Mouse (Mus musculus) hindbrain, embryonic 11.5 days (tissue): Measurements from ENCODE around the gene Spdya. TPM values are rescaled to one million over a fixed set of nuclear protein-coding genes. Genes with fewer than 3 reads are reported as not detected.
"Not testable (repeated sequence)": the region's sequence is repeated elsewhere in the genome, so short reads cannot be mapped to it uniquely, and the experiment has no call there.

Experiments
- ATAC-seq: fragments of 200-750 bp; cut with Nextera tagmentation; 2 replicates; pipeline ENCODE4 v1.8.0; 2017; ENCODE audit warnings: mild to moderate bottlenecking, moderate TSS enrichment, moderate library complexity; ENCODE audit not compliant: low FRiP score
- DNase-seq: peaks from one replicate; pipeline ENCODE4 v3.0.0-alpha.2; 2015; ENCODE audit warnings: low spot score
- H3K27ac ChIP-seq: fragments of 300-500 bp; sonication (generic); 2 replicates; pipeline ENCODE4 v1.5.1; 2014; ENCODE audit warnings: mild to moderate bottlenecking, low read depth, low read length
- H3K27me3 ChIP-seq: fragments of 300-500 bp; sonication (generic); 2 replicates; pipeline ENCODE4 v1.6.1; 2014; ENCODE audit warnings: mild to moderate bottlenecking, low read length, moderate library complexity, mixed read lengths; ENCODE audit not compliant: control insufficient read depth, insufficient read depth
- H3K36me3 ChIP-seq: fragments of 300-500 bp; sonication (generic); 2 replicates; pipeline ENCODE4 v1.6.1; 2014; ENCODE audit warnings: mild to moderate bottlenecking, low read length, moderate library complexity, mixed read lengths; ENCODE audit not compliant: control insufficient read depth, insufficient read depth
- H3K4me1 ChIP-seq: fragments of 300-500 bp; sonication (generic); replicated peaks from 2 replicates; pipeline ENCODE4 v1.6.1; 2014; ENCODE audit warnings: low read length, mixed read lengths; ENCODE audit not compliant: control insufficient read depth, insufficient read depth
- H3K4me2 ChIP-seq: fragments of 300-500 bp; sonication (generic); replicated peaks from 2 replicates; pipeline ENCODE4 v1.6.1; 2014; ENCODE audit warnings: mild to moderate bottlenecking, low read depth, low read length
- H3K4me3 ChIP-seq: fragments of 300-500 bp; sonication (generic); 2 replicates; pipeline ENCODE4 v1.5.1; 2014; ENCODE audit warnings: low read depth, low read length
- H3K9ac ChIP-seq: fragments of 300-500 bp; sonication (generic); 2 replicates; pipeline ENCODE4 v1.6.1; 2014; ENCODE audit warnings: low read depth, low read length
- H3K9me3 ChIP-seq: fragments of 300-500 bp; sonication (generic); 2 replicates; pipeline ENCODE4 v1.6.1; 2016; ENCODE audit warnings: low read length; ENCODE audit not compliant: control insufficient read depth
- WGBS: fragments of 180-500 bp; shearing (Covaris S2); extraction: QIAGEN DNeasy Blood & Tissue Kit; methylation state at CpG from one replicate; pipeline ENCODE4 v1.1.7; 2014; 5-methylcytosine and 5-hydroxymethylcytosine counted together
- polyA plus RNA-seq: library from polyadenylated mRNA; unstranded; fragments of >200 nt; fragmentation: Nextera tagmentation; extraction: Ambion mirVana; gene quantifications from 2 replicates; pipeline ENCODE4 v1.2.1, GENCODE M21; 2014

Gene Spdya
- polyA plus RNA-seq, 1 experiment from 2014 or later = 1.0 TPM

DNA sequence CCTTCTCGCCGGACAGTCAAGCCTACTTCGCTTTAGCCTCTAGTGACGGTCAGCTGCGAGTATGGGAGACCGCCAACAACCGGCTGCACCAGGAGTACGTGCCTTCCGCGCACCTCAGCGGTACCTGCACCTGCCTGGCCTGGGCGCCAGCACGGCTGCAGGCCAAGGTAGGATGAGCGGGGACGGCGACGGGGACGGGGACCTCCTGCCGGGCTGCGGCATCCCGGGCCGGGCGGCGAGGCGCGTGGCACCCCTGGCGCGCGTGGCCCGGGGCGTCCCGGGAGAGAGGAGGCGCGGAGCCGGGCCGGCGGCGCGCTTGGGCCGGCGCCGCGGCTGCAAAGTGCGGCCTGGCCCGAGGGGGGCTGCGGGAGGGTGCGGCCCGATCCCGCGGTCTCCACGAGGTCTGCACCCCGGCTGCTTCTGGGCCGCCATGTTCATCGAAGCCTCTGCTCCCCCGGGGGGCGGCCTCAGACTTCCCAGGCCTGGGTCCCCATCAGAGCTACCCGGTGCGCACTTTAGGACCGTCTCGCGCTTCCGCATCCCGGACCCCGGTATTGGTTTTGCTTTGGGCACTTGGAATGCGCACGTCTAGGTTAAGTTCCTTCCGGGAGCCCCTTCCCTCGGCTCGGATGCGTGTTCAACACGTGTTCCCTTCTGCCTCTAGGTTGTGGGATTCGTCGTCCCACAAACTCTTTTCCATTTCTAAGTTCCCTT lies 64.6 kb downstream of the Spdya start:
- peak overlapping the region; percentile 95 for H3K9ac ChIP-seq
- no peaks in the 10 kb centered on the region for H3K27me3 ChIP-seq
- under 1% methylated on average over 61 of the region's 73 CpGs for WGBS
- peak overlapping the region; percentile 71 for H3K27ac ChIP-seq
- no peaks in the 10 kb centered on the region for H3K36me3 ChIP-seq
- ATAC-seq (peak; percentile 84), DNase-seq (peak; percentile 57)
- peak overlapping the region; percentile 98 for H3K4me3 ChIP-seq
- no peaks in the 10 kb centered on the region for H3K4me1 ChIP-seq
- H3K4me2 ChIP-seq = peak overlapping the region; percentile 76
- H3K9me3 ChIP-seq = no peaks in the 10 kb centered on the region

DNA sequence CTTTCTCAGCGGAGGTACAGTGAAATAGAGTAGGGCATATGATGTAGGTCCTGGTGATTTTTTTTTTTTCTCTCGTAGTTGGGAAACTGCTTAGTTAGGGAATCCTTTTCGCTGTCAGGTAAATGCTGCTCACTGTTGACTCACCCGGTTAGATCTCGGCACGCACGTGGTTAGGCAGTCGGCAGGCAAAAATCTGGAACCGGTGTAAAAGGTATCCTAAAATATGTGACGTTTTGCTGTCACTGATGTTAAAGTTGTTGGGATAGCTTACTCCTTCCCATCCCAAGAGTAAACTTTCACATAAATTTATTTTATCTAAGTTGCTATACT lies 65.1 kb downstream of the Spdya start:
- peak overlapping the region; percentile 95 for H3K9ac ChIP-seq
- no peaks in the 10 kb centered on the region for H3K36me3 ChIP-seq
- peak overlapping the region; percentile 98 for H3K4me3 ChIP-seq
- H3K27me3 ChIP-seq = no peaks in the 10 kb centered on the region
- no peaks in the 10 kb centered on the region for H3K9me3 ChIP-seq
- 0% methylated on average over 10 of the region's 10 CpGs for WGBS
- no peak for ATAC-seq
- H3K27ac ChIP-seq = no peak overlapping the region
- H3K4me2 ChIP-seq = peak overlapping the region; percentile 76
- peak; percentile 20 for DNase-seq
- no peaks in the 10 kb centered on the region for H3K4me1 ChIP-seq

DNA sequence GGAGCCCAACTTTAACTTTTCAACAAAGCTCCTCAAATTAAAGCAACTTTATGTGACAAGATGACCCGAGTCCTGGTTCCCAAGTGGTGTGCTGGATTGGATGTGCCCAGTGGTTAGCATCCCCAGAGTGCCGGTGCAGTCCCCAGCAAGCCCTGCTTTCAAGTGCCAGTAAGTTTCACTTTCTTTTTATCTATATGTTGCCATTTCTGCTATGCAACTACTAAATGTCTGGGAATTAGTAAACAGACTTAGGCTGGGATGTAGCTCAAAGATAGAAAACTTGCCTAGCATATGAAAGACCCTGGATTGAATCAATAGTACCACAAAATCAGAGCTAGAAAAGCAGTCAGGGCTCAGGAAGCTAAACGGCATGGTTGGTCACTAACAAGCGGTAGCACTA lies 66.1 kb downstream of the Spdya start:
- Histone ChIP-seq H3K9me3 (no peaks in the 10 kb centered on the region), H3K36me3 (no peaks in the 10 kb centered on the region), H3K4me1 (no peaks in the 10 kb centered on the region), H3K27ac (no peak overlapping the region), H3K27me3 (no peaks in the 10 kb centered on the region), H3K9ac (no peak overlapping the region), H3K4me2 (0 out of 2 replicates have a peak overlapping the region, but pooled peaks have one; percentile 3), H3K4me3 (peak overlapping the region; percentile 13; the same call in 1 of the 2 replicates)
- DNase-seq (no peak), ATAC-seq (no peak)
- 82% methylated on average over 4 of the region's 4 CpGs for WGBS

DNA sequence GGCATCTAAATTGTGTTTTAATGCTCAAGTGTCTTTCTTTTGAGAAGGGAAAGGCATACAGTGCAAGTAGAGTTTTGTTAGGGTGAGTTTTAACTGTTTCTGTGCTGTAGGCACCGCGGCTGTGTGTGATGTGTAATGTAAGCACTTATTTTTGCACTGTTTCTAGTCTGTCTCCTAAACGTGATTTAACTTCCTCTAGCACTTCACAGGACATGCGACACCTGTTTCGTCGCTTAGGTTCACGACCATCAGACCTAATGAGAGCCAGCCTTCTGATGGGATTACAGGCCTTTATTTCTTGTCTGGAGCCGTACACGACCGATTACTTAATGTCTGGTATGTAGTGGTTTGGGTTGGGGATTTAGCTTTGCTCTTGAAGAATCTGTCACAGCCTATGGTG lies 79.9 kb downstream of the Spdya start:
- Histone ChIP-seq H3K4me2 (no peak overlapping the region), H3K4me3 (no peak overlapping the region), H3K27me3 (no peaks in the 10 kb centered on the region), H3K36me3 (0 out of 2 replicates have a peak, but pooled peaks cover 7% of the 10 kb centered on the region), H3K9ac (no peak overlapping the region), H3K4me1 (no peaks in the 10 kb centered on the region), H3K9me3 (no peaks in the 10 kb centered on the region), H3K27ac (no peak overlapping the region)
- DNase-seq (no peak), ATAC-seq (no peak)
- WGBS = 93% methylated on average over 10 of the region's 10 CpGs

DNA sequence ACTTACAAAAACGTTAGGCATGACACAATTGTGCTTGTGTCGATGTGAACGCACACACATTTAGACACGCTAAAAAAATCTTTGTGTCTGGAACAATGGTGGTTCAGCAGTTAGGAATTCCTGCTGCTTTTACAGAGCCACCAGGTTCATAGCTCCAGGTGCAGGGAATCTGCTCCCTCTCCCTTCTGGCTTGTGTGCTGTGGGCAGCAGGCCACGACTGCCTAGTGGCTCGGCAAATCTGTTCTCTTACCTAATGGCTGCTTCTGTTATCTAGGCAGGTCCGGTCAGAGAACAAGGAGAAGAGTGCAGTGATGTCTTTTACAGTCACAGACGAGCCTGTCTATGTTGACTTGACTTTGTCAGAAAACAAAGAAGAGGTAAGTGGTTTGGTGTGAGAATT lies 81.5 kb downstream of the Spdya start:
- Histone ChIP-seq H3K36me3 (0 out of 2 replicates have a peak, but pooled peaks cover 4% of the 10 kb centered on the region), H3K4me3 (no peak overlapping the region), H3K9me3 (no peaks in the 10 kb centered on the region), H3K27me3 (no peaks in the 10 kb centered on the region), H3K9ac (no peak overlapping the region), H3K4me1 (no peaks in the 10 kb centered on the region), H3K27ac (no peak overlapping the region), H3K4me2 (no peak overlapping the region)
- DNase-seq (no peak), ATAC-seq (no peak)
- WGBS = 85% methylated on average over 8 of the region's 8 CpGs

DNA sequence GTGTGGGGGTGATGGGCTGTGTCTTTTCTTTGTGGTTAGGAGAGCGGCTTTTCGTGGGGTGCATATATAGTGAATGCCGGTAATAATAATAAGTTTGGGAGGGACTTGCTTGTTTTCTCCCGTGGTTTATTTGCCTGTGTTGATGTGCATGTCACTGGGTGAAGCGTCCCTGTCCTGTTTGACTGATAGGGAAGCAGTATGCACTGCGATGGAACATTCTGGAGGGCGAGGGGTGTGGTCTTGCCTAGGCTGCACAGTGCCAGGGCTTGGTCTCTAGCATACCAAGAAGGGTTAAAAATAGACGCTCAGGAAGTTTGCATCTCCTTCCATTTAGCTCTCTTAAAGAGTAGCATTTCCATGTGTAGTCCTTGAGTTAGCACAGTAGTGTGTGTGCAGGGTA lies 84.9 kb downstream of the Spdya start:
- no peak overlapping the region for H3K4me2 ChIP-seq
- H3K4me1 ChIP-seq = no peaks in the 10 kb centered on the region
- peaks cover 10% of the 10 kb centered on the region; the same call in 1 of the 2 replicates for H3K36me3 ChIP-seq
- DNase-seq (no peak), ATAC-seq (no peak)
- no peaks in the 10 kb centered on the region for H3K27me3 ChIP-seq
- no peak overlapping the region for H3K9ac ChIP-seq
- no peaks in the 10 kb centered on the region for H3K9me3 ChIP-seq
- H3K4me3 ChIP-seq = no peak overlapping the region
- H3K27ac ChIP-seq = no peak overlapping the region
- 95% methylated on average over 8 of the region's 8 CpGs for WGBS

DNA sequence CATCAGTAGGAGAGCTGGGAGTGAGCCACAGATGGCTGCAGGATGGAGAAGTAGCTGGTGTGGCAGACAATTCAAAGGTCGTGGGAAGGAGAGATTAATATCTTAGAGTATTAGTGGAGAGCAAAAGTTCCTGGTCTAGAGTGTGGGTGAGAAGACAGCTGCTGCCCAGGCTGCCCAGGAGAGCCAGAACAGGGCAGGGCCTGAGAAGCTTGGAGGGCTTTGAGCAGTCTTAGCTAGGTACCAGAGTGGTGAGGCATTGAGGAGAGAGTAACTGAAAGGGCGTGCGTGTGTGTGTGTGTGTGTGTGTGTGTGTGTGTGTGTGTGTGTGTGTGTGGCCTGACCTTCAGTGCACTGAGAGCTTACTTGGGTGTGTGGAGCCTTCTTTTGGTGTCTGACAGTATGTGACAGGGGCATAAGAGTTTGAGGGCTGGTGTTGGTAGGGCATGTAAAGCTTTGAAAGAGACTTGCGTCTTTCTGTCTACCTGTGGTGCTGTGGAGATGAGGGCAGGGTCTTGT lies 85.9 kb downstream of the Spdya start:
- H3K27ac ChIP-seq = no peak overlapping the region
- 87% methylated on average over 4 of the region's 4 CpGs for WGBS
- peaks cover 10% of the 10 kb centered on the region; the same call in 1 of the 2 replicates for H3K36me3 ChIP-seq
- no peaks in the 10 kb centered on the region for H3K4me1 ChIP-seq
- ATAC-seq = no peak
- no peak for DNase-seq
- no peak overlapping the region for H3K4me2 ChIP-seq
- H3K4me3 ChIP-seq = no peak overlapping the region
- H3K27me3 ChIP-seq = no peaks in the 10 kb centered on the region
- H3K9me3 ChIP-seq = no peaks in the 10 kb centered on the region
- no peak overlapping the region for H3K9ac ChIP-seq

DNA sequence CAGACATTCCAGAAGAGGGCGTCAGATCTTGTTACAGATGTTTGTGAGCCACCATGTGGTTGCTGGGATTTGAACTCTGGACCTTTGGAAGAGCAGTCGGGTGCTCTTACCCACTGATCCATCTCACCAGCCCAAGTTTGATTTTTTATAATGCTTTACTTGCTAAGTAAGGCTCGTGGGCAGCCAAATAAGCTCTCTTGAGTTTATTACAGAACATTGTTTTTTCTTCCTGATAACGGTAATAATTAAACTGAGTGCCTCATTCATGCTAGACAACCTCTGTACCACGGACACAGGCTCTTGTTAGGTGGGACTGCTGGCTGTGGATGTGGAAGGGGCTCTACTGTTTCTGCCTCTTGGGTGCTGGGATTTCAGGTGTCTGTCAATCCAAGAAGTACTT lies 87.2 kb downstream of the Spdya start:
- H3K9me3 ChIP-seq, DNase-seq, H3K4me3 ChIP-seq, H3K4me2 ChIP-seq, H3K9ac ChIP-seq, H3K27me3 ChIP-seq, H3K36me3 ChIP-seq, H3K4me1 ChIP-seq, H3K27ac ChIP-seq, ATAC-seq: not testable (repeated sequence)
- WGBS = 90% methylated on average over 5 of the region's 5 CpGs
